Mouse (Mus musculus): ENCODE results near the gene Phactr3. TPM values are rescaled to one million over a fixed set of nuclear protein-coding genes. Genes with fewer than 3 reads are reported as not detected.
A peak's percentile ranks its signal among the peaks of the same experiment; 100 is the strongest.

Phactr3 gene
- total RNA-seq, 4 experiments from 2014 or later: 133 to 145 (median 140) TPM

DNA sequence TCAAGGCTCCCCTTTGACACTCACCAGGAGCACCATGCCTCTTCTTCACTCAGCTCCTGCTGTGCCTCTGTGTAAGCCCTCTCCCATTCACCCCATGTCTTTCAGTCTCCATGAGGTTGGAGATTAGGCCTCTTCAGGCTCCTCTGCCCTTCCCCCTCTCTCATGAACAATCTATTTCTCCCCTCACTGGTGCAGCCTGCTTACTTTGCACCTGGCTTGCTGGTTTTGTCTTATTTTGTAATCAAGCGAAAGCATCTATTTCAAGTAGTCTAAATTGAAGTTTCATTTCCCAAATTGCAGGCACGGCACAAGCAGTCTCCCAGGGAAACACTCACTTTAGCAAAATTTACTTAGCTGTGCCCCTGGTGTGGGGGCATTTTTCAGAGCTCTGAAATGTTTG lies 70.2 kb downstream of the Phactr3 start:
- DNase-seq (ENCODE audit: low spot score in 2 of 2): no peak

DNA sequence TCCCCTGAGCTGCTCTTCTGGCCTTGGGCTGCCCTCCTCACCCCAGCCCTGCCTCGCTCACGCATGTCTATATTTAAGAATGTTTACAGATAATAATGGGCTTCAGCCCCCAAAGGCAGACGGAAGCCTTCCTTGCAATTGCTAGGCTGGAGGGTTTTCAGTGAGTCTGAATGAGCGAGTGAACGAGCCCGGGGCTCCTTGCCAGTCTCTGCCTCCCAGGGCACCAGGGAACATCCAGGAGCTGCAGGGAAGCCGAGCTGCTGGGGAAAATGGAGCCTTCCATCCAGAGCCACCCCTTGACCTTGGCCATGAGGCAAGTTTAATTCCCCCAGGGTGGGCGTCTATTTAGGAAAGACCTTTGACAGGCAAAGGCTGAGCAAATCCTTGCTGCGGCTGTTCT lies 74.1 kb downstream of the Phactr3 start:
- no peak for DNase-seq (ENCODE audit: low spot score in 2 of 2)

DNA sequence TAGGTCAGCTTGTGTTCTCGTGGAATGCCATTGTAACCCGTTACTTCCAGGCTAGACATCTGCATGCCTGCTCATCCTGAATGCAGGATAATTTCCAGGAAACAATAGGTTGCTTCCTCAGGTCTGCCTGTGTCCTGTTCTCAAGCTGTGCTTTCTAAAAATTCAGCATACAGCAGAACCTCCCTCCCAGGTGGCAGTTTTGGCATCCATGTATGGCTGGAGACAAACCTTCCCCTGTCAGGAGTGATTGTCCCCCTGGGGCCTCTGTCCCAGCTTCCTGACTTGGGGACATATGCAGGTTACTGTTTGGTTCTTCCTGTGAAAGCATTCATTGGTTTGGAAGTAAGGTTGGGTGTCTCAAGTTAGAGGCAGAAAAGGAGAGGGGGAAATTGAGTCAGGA lies 74.7 kb downstream of the Phactr3 start:
- DNase-seq (ENCODE audit: low spot score in 2 of 2): no peak

DNA sequence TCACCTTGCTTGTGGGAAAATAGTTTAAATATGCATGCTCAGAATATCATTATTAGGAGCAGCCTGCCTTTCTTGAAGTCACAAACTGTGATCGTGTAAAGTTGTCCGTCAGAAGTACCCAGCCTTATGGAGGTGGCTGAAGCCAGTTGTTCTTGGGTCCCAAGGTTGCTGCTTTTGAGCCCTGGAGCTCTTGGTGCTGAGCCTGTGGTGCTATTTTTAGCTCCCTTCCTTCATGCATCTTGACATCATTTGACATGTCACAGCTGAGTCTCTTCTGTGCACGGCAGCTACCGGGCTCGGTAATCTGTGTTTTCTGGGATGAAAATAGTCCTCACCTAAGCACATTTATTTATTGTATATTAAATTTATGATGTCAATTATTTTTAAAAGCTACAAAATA lies 76.1 kb downstream of the Phactr3 start:
- no peak for DNase-seq (ENCODE audit: low spot score in 2 of 2)

DNA sequence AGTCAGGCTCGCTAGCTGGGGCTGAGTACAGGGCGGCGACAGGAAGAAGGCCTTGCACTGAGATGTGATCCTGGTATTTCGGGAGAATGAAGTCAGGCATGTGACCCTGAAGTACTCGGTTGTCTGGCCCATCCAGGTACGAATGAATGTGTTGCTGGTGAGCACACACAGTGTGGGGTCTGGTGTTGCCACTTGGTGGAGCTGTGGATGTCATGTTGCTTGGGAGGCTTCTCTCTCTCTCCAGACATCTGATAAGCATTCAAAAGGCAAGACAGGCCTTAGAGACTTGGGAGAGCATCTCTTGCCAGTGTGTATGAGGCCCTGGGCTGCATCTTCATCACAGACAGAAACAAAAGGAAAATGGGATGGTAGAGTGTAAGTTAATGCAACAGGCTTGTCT lies 77.3 kb downstream of the Phactr3 start:
- no peak for DNase-seq (ENCODE audit: low spot score in 2 of 2)

DNA sequence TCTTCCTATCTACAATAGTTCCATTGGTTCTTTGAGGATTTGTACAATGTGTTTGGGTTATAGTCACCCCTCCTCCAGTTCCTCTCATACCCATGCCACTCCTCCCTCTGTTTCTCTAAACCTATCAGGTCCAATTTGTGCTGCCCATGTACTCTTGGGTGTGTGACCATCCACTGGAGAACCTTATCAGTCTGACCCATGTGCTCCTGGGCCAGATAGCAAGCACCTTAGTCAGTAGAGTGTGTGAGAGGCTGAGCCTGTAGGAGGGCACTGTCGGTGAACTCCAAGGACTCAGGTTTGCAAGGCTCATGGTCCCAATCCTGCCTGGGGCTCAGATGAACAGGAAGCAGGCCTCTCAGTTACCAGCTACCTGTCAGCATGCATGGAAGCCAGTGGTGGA lies 78.8 kb downstream of the Phactr3 start:
- DNase-seq (ENCODE audit: low spot score in 2 of 2): no peak

GRCm38 (mm10) chr2:178204455-178204854 lies 85.7 kb downstream of the Phactr3 start:
- DNase-seq (ENCODE audit: low spot score in 2 of 2): peak in 1 of 2 experiments; percentile 90

GRCm38 (mm10) chr2:178208186-178208600 lies 89.4 kb downstream of the Phactr3 start:
- DNase-seq (ENCODE audit: low spot score in 2 of 2): no peak

DNA sequence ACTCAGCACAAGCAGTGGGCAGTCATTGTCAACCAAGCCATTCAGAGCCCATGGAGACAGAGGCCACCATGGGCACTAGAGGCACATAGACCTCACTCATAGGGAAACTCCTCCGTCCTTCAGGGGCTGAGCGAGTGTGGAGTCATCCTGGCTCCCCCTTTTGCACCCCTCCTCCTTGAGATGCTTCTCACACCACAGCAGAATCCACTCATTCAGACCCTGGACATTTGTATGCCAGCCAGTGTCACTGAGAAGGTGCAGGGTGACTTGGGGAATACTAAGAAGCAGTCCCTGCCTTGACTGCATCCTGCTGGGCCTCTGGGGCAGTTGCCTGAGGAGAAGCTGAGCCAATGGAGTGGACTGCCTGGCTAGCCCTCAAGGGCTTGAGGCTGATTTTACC lies 95.1 kb downstream of the Phactr3 start:
- DNase-seq (ENCODE audit: low spot score in 2 of 2): peak in 1 of 2 experiments; percentile 53

DNA sequence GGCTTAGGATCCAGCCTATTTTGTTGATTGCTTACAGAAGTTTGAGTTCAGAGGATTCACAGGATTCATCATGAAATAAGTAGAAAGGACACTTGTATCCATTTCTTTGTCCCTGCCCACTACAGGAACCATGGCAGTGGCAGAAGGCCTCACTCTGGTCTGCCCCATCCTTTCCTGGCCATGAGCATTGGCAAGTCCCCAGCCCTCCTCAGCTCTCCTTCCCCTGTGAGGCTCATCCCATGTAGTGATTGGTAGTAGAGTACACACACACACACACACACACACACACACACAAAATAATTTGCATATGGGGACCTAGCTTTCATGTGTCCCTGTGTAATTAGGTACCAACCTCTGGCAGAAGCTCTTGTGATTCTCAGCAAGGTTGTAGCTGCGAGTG lies 95.8 kb downstream of the Phactr3 start:
- no peak for DNase-seq (ENCODE audit: low spot score in 2 of 2)

DNA sequence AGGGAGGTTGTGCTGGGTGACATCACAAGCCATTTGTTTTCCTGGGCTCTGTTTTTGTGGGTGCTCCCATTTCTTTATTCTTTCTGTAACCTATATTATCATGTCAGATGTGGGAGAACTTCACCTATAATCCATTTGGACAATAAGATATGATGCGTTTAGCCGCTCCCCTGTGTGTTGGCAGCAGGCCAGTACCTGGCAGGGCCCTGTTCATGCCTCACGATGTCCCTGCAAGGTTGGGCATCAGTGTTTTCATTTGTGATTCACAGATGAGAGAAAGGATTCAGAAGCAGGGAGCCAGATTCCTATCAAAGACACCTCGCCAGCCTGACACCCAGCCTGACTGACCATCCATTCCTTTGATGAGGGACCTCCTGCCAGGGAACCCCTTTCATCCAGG lies 99.7 kb downstream of the Phactr3 start:
- DNase-seq (ENCODE audit: low spot score in 2 of 2): no peak

- DNase-seq (ENCODE audit: low spot score in 2 of 2): no peak
Observed at GRCm38 (mm10) chr2:178219454-178220147, 100.8 kb downstream of the Phactr3 start.

GRCm38 (mm10) chr2:178220148-178220717 lies 101.5 kb downstream of the Phactr3 start:
- DNase-seq (ENCODE audit: low spot score in 2 of 2): peak in 1 of 2 experiments; percentile 62

DNA sequence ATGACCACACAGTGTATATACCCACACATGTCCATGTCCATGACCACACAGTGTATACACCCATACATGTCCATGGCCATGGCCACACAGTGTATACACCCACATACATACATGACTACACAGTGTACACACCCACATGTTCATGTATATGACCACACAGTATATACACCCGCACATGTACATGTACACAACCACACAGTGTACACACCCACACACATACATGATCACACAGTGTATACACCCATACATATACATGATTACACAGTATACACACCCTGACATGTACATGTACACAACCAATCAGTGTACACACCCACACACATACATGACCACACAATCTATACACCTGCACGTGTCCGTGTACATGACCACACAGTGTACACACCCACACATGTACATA lies 102.2 kb downstream of the Phactr3 start:
- no peak for DNase-seq (ENCODE audit: low spot score in 2 of 2)

GRCm38 (mm10) chr2:178229231-178229630 lies 110.5 kb downstream of the Phactr3 start:
- DNase-seq (ENCODE audit: low spot score in 2 of 2): no peak

DNA sequence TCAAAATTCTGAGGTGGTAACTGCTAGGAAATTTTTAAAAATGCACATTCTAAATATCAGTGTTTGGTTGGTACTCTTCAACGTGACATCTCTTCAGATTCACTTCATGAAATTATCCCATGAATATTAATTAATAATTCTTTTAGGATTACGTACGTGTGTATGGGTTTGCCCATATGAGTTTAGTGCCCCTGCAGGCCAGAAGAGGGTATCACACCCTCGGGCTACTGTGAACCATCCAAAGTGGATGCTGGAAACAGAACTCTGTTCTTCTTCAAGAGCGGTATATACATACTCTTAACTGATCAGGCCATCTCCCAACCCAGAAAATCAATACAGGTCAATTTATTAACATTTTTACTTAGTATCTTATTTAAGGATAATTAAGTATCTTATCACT lies 114.7 kb downstream of the Phactr3 start:
- DNase-seq (ENCODE audit: low spot score in 2 of 2): no peak

DNA sequence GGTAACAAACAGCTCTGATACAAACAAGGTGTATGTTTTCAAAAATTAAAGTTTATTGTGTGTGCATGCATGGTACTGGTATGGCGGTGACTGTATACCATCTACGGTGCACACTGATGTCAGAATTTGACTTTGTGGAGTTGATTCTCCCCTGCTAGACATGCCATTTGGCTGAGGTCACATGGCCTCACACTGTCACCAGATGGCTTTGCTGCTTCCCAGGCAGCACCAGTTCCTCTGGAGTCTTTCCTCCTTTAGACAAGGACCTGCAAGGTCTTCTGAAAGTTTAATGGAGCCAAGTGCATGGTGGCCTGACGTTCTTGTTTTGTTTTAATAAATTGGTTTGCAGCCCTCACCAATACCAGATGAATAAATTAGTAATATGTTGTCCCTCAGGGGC lies 118.3 kb downstream of the Phactr3 start:
- DNase-seq (ENCODE audit: low spot score in 2 of 2): no peak

- DNase-seq (ENCODE audit: low spot score in 2 of 2): no peak
Observed at GRCm38 (mm10) chr2:178238503-178238902, 119.7 kb downstream of the Phactr3 start.

DNA sequence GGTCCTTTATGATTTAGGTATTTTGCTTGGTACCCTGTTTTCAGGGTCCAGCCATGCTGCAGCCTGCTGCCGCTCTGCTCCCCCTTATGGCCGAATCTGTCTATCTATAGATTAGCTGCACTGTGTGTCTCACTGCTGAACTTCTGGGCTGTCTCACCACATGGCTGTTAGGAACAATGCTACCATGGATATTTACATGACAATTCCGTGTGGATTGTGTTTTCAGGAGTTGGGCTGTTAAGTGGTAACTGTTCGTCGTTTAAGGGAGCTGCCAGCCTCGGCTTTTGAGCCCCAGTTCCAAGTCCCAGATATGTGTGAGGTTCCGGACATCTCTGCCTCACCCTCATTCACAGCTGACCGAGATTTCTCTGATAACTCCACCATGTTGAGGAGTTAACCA lies 122.1 kb downstream of the Phactr3 start:
- DNase-seq (ENCODE audit: low spot score in 2 of 2): no peak

- DNase-seq (ENCODE audit: low spot score in 2 of 2): no peak
Observed at GRCm38 (mm10) chr2:178241374-178241773, 122.6 kb downstream of the Phactr3 start.

GRCm38 (mm10) chr2:178242996-178243395 lies 124.2 kb downstream of the Phactr3 start:
- DNase-seq (ENCODE audit: low spot score in 2 of 2): no peak

- DNase-seq (ENCODE audit: low spot score in 2 of 2): no peak
Observed at GRCm38 (mm10) chr2:178244866-178245265, 126.1 kb downstream of the Phactr3 start.

DNA sequence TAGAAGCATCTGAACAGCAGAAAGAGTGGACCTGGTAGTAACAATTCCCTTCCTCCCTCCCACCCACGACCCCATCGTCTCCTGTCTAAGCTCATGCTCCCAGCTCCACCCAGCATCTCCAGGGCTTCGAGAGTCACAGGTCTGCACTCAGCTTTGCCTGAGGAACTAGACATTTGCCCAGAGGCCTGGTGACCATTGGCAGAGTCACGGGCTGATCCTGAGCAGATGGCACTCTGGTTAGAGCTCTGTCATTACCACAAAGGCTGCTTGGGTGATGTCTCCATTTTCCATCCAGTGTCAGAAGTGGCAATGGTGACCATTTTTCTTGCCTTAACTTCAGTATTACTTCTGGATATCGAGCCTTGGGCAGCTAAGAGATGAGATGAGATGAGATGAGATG lies 127.1 kb downstream of the Phactr3 start:
- no peak for DNase-seq (ENCODE audit: low spot score in 2 of 2)
